Mouse (Mus musculus) right cerebral cortex, postnatal 25 days (tissue): ENCODE results near the gene Pacsin2.
A peak's percentile ranks its signal among the peaks of the same experiment; 100 is the strongest.
"Not testable (repeated sequence)": the region's sequence is repeated elsewhere in the genome, so short reads cannot be mapped to it uniquely, and the experiment has no call there.

Experiments
- DNase-seq: peaks from one replicate; pipeline ENCODE4 v3.0.0; 2022

The Pacsin2 gene

DNA sequence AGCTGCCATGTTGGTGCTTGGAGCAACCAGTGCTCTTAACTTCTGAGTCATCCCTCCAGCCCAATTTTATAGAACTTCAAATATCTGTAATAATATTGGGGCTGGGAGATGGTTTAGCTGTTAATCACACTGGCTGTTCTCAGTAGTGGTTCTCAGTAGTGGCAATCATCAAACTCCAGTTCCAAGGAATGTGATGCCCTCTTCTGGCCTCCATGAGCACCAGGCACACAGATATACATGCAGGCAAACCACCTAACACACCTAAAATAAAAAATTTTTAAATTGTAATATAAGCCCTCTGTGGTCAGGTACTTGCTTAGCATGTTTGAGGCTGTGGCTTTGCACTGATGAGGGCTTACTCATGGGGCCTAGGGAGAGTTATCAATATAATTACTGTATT lies 98.7 kb downstream of the Pacsin2 start:
- DNase-seq = no peak

DNA sequence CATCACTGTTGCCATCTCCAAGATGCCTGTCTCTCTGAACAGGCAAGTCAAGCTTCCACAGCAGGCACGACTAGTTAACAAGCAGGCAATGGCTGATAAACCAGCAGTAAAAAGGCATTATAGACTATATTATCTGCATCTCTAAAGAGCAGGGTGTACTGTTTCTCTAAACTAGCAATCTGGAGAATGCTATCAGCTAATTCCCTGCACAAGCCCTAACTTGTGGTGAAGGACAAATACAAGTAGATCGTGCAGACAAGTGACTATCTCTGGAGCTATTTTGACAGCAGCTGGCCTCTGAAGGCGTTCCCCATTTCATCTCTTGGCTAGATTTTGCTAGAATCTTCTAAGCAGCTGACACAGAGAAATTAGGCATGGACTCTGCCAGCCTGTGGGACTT lies 100.2 kb downstream of the Pacsin2 start:
- no peak for DNase-seq

- DNase-seq = not testable (repeated sequence)
These were observed 101.6 kb downstream of the Pacsin2 start for GRCm38 (mm10) chr15:83362813-83363212.

DNA sequence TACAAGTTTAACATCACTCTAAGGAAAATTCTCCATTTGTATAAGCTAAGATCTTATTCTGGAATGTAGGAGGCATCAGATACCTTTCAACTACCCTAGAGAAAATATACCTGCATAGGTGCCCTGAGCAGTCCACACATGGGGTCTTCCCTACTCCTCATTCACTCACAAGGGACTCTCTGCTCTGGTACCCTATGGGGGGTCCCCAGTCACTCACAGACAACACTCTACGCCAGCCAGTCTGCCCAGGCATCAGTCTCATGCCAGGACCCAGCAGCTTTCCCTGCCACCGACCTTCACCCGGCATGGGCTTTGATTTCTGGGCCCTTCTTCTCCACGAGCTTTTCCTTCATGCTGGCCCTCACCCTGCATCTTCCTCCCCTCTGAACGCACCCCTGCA lies 103.5 kb downstream of the Pacsin2 start:
- DNase-seq = not testable (repeated sequence)

DNA sequence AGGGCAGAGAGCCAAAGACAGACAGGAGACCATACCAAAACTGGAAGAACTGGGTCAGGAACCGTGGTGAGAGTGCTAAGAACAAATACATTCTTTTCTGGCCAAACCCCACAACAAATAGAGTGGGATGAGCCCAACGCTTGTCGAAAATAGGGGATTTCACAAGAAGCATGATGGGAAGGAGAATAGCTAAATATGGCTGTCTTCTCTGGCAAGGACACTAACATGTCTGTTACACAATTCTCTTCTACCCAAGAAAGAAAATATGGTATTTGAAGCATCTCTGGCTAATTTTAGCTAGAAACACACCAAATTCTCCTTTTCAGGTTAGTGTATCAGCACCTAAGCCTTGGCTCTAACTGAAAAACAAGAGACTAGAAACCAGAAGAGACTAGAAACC lies 104.3 kb downstream of the Pacsin2 start:
- no peak for DNase-seq

DNA sequence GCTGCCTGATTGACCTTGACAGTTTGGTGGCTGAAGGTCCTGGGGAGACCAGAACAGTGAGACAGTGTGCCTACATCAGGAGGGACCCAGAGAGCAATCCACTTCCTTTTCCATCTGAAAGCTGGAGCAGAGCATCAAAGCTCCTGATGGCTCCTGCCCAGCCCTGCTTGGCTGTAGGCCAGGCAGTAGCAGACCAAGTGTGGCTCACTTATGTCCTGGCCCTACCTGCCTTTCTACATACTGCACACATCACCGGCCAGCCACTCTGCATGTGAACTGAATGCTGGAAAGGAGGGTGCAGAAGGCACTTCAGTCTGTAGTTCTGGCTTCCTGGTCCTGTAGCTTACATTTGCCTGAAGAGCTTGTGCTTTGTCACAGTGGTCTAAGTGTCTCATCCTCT lies 105.9 kb downstream of the Pacsin2 start:
- DNase-seq = no peak

- no peak for DNase-seq
These were observed 112.9 kb downstream of the Pacsin2 start for GRCm38 (mm10) chr15:83351546-83351945.

- DNase-seq = no peak
These were observed 113.5 kb downstream of the Pacsin2 start for GRCm38 (mm10) chr15:83350859-83351258.

GRCm38 (mm10) chr15:83349954-83350711 lies 114.3 kb downstream of the Pacsin2 start, which contains the start of gene Arfgap3:
TSS of gene Arfgap3 (minus strand) at chr15:83350247.
- peak; percentile 94 for DNase-seq

DNA sequence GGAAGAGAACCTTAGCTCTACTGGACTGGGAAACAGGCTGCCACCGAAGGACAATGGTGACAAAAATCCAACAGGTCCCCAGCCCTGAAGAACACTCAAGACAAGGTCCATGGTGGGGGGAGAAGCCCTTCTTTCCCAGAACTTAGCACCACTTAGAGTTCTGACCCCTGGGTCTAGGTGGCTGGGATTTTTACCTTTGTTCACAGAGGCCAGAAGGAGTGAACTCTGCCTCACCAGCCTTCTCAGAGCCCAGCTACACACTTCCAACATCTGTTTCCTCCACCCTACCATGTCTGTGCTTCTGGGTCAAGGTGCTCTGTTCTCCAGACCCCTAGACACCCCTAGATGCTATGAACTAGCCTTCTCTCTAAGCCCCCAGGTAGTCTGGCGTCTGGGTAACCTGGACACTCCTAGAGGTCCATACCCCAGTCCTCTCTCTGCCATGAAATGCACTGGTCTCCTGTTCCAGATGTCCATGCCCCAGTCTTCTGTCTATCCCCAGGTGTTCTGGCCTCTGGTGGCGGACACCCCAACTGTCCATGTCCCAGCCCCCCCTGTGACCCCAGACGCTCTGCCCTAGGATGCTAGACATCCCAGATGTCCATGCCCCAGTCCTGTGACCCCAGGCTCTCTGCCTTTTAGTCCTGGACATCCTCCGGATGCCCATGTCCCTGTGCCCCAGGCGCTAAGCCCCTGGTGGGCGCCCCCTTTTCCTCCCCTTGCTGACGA lies 115.0 kb downstream of the Pacsin2 start:
- no peak for DNase-seq

- no peak for DNase-seq
These were observed 115.7 kb downstream of the Pacsin2 start for GRCm38 (mm10) chr15:83348747-83349146.

GRCm38 (mm10) chr15:83345898-83346529 lies 118.4 kb downstream of the Pacsin2 start:
- DNase-seq = no peak

DNA sequence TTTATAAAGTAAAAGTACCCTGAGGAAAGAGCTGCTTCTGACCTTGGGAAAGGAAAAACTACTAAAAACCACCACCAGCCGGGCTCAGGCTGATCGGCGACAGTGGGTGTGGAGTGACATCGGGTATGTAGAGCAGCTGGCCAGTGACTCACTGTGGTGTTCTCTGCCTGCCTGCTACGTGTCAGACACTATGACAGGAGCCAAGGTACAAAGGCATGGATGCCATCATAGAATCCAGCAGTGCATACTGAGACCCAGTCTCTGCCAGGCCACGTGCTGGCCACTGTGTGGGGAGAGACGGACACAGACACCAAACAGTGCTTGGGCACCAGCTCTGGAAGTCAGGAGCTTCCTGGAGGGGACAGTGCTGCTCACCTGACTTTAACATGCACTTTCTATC lies 119.5 kb downstream of the Pacsin2 start:
- DNase-seq = peak; percentile 25

DNA sequence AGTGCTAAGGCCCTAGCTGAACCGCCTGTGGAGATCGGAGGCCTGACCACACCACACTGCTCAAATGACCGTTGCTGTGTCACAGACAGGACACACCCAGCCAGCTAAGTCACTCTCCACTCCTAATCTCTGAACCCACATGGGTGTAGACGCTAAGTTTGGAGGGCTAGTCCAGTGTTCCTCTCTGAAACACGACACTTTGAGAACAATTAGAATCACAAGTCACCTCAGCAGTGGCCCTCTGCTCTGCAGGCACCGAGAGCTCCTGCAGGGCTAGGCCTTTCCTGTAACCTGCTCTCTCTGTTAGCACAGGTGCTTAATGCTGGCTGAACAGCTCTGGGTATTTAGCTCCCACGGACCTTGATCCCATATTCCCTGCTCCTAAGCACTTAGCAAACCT lies 120.2 kb downstream of the Pacsin2 start:
- no peak for DNase-seq

DNA sequence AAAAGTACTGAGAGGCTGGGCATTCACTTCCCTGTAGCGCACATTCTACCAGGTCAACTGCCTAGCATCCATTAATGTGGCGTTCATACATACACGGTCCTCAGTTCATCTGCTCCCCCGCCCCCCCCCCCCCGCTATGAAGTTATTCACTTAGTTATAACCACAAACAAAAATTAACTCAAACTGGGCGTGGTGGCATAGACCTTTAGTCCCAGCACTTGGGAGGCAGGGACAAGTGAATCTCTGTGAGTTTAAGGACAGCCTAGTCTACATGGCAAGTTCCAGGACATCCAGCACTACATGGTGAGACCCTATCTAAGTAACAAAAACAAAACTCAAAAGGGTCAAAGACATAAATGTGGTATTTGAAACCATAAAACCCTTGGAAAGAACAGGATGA lies 125.5 kb downstream of the Pacsin2 start:
- no peak for DNase-seq

DNA sequence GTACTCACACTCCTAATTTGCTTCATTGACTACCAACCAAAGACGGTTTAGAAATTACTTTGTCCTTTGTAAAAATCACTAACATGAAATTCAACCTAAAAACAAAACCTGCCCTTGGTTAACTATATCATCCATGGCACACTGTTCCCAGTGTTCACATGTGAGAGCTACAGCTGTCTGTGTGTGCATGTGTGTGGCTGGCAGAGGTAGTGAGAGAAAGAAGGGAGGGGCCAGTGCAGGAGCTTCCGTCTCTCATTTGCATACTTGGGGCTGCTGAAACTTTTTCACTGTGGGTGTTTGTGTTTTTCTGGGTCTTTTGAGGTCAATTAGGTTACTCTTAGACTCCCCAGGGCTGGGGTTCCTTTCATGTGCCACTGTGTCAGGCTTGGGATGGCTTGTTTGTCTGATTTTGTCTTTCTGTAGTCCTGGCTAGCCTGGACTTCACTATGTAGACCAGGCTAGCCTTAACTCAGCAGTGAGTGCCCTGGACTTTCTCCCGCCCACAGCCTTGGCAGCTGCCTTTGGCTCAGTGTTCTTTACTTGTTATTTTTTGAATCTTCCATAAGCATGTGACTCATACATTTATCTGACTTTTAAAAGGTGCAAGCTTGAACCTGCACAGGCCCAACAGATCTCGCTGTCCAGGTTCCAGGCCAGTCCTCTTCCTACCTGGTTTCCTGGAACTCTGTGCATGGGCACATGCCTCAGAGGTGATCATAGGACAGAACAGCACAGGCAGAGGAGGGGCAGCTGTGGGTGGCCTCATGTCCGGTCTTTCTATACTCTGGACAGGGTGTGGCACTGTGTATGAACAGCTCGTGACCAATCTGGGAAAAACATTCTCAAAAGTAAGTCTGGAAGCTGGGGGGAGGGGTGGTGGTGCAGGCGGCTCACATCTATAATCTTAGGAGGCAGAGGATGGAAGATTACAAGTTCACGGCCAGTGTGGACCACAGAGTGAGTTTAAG lies 126.2 kb downstream of the Pacsin2 start:
- DNase-seq = no peak

GRCm38 (mm10) chr15:83332373-83332772 lies 132.0 kb downstream of the Pacsin2 start:
- DNase-seq = no peak

DNA sequence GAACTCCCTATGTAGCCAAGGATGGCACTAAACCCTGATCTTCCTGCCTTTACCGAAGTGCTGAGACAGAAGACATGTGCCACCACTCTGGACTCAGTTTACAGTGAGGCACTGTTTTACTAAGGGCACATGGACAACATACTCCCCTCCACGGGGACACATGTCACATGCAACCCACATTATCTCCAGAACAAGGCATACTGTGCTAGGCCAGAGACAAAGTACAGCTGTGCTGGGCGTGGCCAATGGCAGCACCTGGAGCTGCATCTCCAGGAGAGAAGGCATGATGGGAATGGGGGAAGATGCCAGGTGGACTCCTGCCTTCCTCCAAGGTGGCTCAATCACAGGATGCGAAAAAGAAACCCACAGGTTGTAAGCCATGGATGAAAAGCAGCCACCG lies 135.5 kb downstream of the Pacsin2 start:
- DNase-seq = no peak
